Mouse (Mus musculus) macrophage (primary cell): ENCODE results near the gene Rps15a. TPM values are rescaled to one million over a fixed set of nuclear protein-coding genes. Genes with fewer than 3 reads are reported as not detected.
A peak's percentile ranks its signal among the peaks of the same experiment; 100 is the strongest.

ENCODE experiments used
- H3K27ac ChIP-seq: fragments of 350-480 bp; formaldehyde crosslinking; 2 replicates; pipeline ENCODE4 v1.9.0; 2021
- H3K36me3 ChIP-seq: fragments of 350-480 bp; formaldehyde crosslinking; 2 replicates; pipeline ENCODE4 v1.9.0; 2021; ENCODE audit errors: inconsistent target
- H3K4me3 ChIP-seq: fragments of 350-480 bp; formaldehyde crosslinking; 2 replicates; pipeline ENCODE4 v1.9.0; 2021; ENCODE audit errors: inconsistent target
- H3K79me2 ChIP-seq: fragments of 350-480 bp; formaldehyde crosslinking; 2 replicates; pipeline ENCODE4 v1.9.0; 2021; ENCODE audit errors: inconsistent target
- WGBS: methylation state at CpG from one replicate; pipeline ENCODE4 v1.1.7; 2026; ENCODE audit warnings: inconsistent platforms; ENCODE audit not compliant: missing documents; 5-methylcytosine and 5-hydroxymethylcytosine counted together
- polyA plus RNA-seq: library from polyadenylated mRNA; stranded (reverse); fragments of 250-400 nt; gene quantifications from 3 replicates; pipeline ENCODE4 v1.2.4, GENCODE M21; 2018; ENCODE audit warnings: inconsistent platforms

Rps15a gene
- polyA plus RNA-seq, 1 experiment from 2014 or later = 605 TPM

- Histone ChIP-seq H3K27ac (no peak overlapping the region), H3K36me3 (peaks cover 46% of the 10 kb centered on the region), H3K79me2 (peaks cover 61% of the 10 kb centered on the region), H3K4me3 (no peak overlapping the region)
- 83% methylated on average over 3 of the region's 7 CpGs for WGBS
Measured at GRCm38 (mm10) chr7:118122235-118122634, 6.2 kb upstream of the Rps15a start.

- no peak overlapping the region for H3K27ac ChIP-seq
- peaks cover 32% of the 10 kb centered on the region for H3K36me3 ChIP-seq
- 100% methylated on average over 1 of the region's 1 CpGs for WGBS
- peaks cover 46% of the 10 kb centered on the region for H3K79me2 ChIP-seq
- no peak overlapping the region for H3K4me3 ChIP-seq
Measured at GRCm38 (mm10) chr7:118120654-118121053, 4.7 kb upstream of the Rps15a start.

- peaks cover 50% of the 10 kb centered on the region for H3K79me2 ChIP-seq
- H3K36me3 ChIP-seq = peaks cover 32% of the 10 kb centered on the region
- no peak overlapping the region for H3K4me3 ChIP-seq
- H3K27ac ChIP-seq = no peak overlapping the region
- 24% methylated on average over 5 of the region's 5 CpGs for WGBS
Measured at GRCm38 (mm10) chr7:118119946-118120345, 4.0 kb upstream of the Rps15a start.

GRCm38 (mm10) chr7:118119142-118119541, 3.2 kb upstream of the Rps15a start:
- Histone ChIP-seq H3K27ac (peak overlapping the region; percentile 9; the same call in 1 of the 2 replicates), H3K79me2 (peaks cover 51% of the 10 kb centered on the region), H3K36me3 (peaks cover 26% of the 10 kb centered on the region; the same call in 1 of the 2 replicates), H3K4me3 (no peak overlapping the region)
- WGBS = 78% methylated on average over 2 of the region's 2 CpGs

- H3K79me2 ChIP-seq = peaks cover 51% of the 10 kb centered on the region
- 54% methylated on average over 3 of the region's 3 CpGs for WGBS
- peaks cover 26% of the 10 kb centered on the region; the same call in 1 of the 2 replicates for H3K36me3 ChIP-seq
- no peak overlapping the region for H3K4me3 ChIP-seq
- peak overlapping the region; percentile 46 for H3K27ac ChIP-seq
Measured at GRCm38 (mm10) chr7:118118426-118118825, 2.4 kb upstream of the Rps15a start.

- peaks cover 28% of the 10 kb centered on the region for H3K36me3 ChIP-seq
Measured at GRCm38 (mm10) chr7:118117539-118118210, 1.7 kb upstream of the Rps15a start.

GRCm38 (mm10) chr7:118116787-118117538, 975 bp upstream of the Rps15a start:
- 33% methylated on average over 8 of the region's 8 CpGs for WGBS
- peak overlapping the region; percentile 91 for H3K4me3 ChIP-seq
- H3K27ac ChIP-seq = peak overlapping the region; percentile 76
- H3K36me3 ChIP-seq = peaks cover 25% of the 10 kb centered on the region
- H3K79me2 ChIP-seq = peaks cover 51% of the 10 kb centered on the region

More at GRCm38 (mm10) chr7:118117539-118118210, 1.7 kb upstream of the Rps15a start:
- Histone ChIP-seq H3K27ac (peak overlapping the region; percentile 46), H3K79me2 (peaks cover 51% of the 10 kb centered on the region), H3K4me3 (no peak overlapping the region)
- 16% methylated on average over 3 of the region's 4 CpGs for WGBS

GRCm38 (mm10) chr7:118115533-118115876, 483 bp downstream of the Rps15a start:
- H3K79me2 ChIP-seq = peaks cover 52% of the 10 kb centered on the region
- WGBS = under 1% methylated on average over 18 of the region's 20 CpGs
- peaks cover 24% of the 10 kb centered on the region for H3K36me3 ChIP-seq
- H3K27ac ChIP-seq = peak overlapping the region; percentile 76
- H3K4me3 ChIP-seq = peak overlapping the region; percentile 91

GRCm38 (mm10) chr7:118113541-118114297, 2.3 kb downstream of the Rps15a start:
- H3K27ac ChIP-seq = peak overlapping the region; percentile 76
- peaks cover 70% of the 10 kb centered on the region for H3K79me2 ChIP-seq
- 63% methylated on average over 5 of the region's 5 CpGs for WGBS
- H3K4me3 ChIP-seq = peak overlapping the region; percentile 91
- H3K36me3 ChIP-seq = peaks cover 28% of the 10 kb centered on the region

- WGBS = 41% methylated on average over 3 of the region's 3 CpGs
- peaks cover 94% of the 10 kb centered on the region for H3K79me2 ChIP-seq
Measured at GRCm38 (mm10) chr7:118111128-118111527, 4.9 kb downstream of the Rps15a start.

GRCm38 (mm10) chr7:118107671-118108070, 8.3 kb downstream of the Rps15a start:
- H3K27ac ChIP-seq = no peak overlapping the region

More at GRCm38 (mm10) chr7:118111128-118111527, 4.9 kb downstream of the Rps15a start:
- 0 out of 2 replicates have a peak overlapping the region, but pooled peaks have one; percentile 4 for H3K27ac ChIP-seq
- H3K36me3 ChIP-seq = peaks cover 53% of the 10 kb centered on the region
- H3K4me3 ChIP-seq = no peak overlapping the region

GRCm38 (mm10) chr7:118104458-118105052, 11.4 kb downstream of the Rps15a start:
- 95% methylated on average over 4 of the region's 5 CpGs for WGBS
- peaks cover 40% of the 10 kb centered on the region for H3K79me2 ChIP-seq
- H3K27ac ChIP-seq = peak overlapping the region; percentile 49
- H3K36me3 ChIP-seq = peaks cover 37% of the 10 kb centered on the region
- H3K4me3 ChIP-seq = no peak overlapping the region

More at GRCm38 (mm10) chr7:118107671-118108070, 8.3 kb downstream of the Rps15a start:
- Histone ChIP-seq H3K36me3 (peaks cover 52% of the 10 kb centered on the region), H3K4me3 (no peak overlapping the region), H3K79me2 (peaks cover 71% of the 10 kb centered on the region)
- 69% methylated on average over 1 of the region's 1 CpGs for WGBS

GRCm38 (mm10) chr7:118103462-118104379, 12.3 kb downstream of the Rps15a start:
- WGBS = 81% methylated on average over 5 of the region's 5 CpGs
- H3K36me3 ChIP-seq = peaks cover 29% of the 10 kb centered on the region
- peak overlapping the region; percentile 49 for H3K27ac ChIP-seq
- peaks cover 31% of the 10 kb centered on the region for H3K79me2 ChIP-seq
- no peak overlapping the region for H3K4me3 ChIP-seq
